Mouse (Mus musculus): ENCODE measurements at regions not wholly inside any gene's neighbourhood (a gene's known extent, or its start where the extent isn't known, plus 50 kb on each side); places are given as distances from the start of the nearest gene placed in this dataset.

GRCm38 (mm10) chr14:74066051-74066450, 405.0 kb downstream of the Gm21750 start:
- no peak for TF ChIP-seq GATA4 (IDR thresholded peaks at IDR 0.05; ENCODE audit: insufficient replicate concordance, low read length)

- no peak for TF ChIP-seq GATA4 (IDR thresholded peaks at IDR 0.05; ENCODE audit: insufficient replicate concordance, low read length)
Observed at GRCm38 (mm10) chr14:74093016-74093415, 432.0 kb downstream of the Gm21750 start.

GRCm38 (mm10) chr14:74099696-74100095, 438.7 kb downstream of the Gm21750 start:
- no peak for TF ChIP-seq GATA4 (IDR thresholded peaks at IDR 0.05; ENCODE audit: insufficient replicate concordance, low read length)

GRCm38 (mm10) chr14:74112603-74113002, 451.6 kb downstream of the Gm21750 start:
- no peak for TF ChIP-seq GATA4 (IDR thresholded peaks at IDR 0.05; ENCODE audit: insufficient replicate concordance, low read length)

- no peak for TF ChIP-seq GATA4 (IDR thresholded peaks at IDR 0.05; ENCODE audit: insufficient replicate concordance, low read length)
Observed at GRCm38 (mm10) chr14:74113116-74113515, 452.1 kb downstream of the Gm21750 start.

- no peak for TF ChIP-seq GATA4 (IDR thresholded peaks at IDR 0.05; ENCODE audit: insufficient replicate concordance, low read length)
Observed at GRCm38 (mm10) chr14:74113556-74113955, 452.5 kb downstream of the Gm21750 start.

GRCm38 (mm10) chr14:74117686-74118085, 456.7 kb downstream of the Gm21750 start:
- TF ChIP-seq GATA4 (IDR thresholded peaks at IDR 0.05; ENCODE audit: insufficient replicate concordance, low read length), result no peak

GRCm38 (mm10) chr14:74145202-74145700, 484.2 kb downstream of the Gm21750 start:
- no peak for TF ChIP-seq GATA4 (IDR thresholded peaks at IDR 0.05; ENCODE audit: insufficient replicate concordance, low read length)

GRCm38 (mm10) chr14:74166221-74166620, 474.4 kb upstream of the Htr2a start:
- no peak for TF ChIP-seq GATA4 (IDR thresholded peaks at IDR 0.05; ENCODE audit: insufficient replicate concordance, low read length)

GRCm38 (mm10) chr14:74169131-74169875, 471.3 kb upstream of the Htr2a start:
- no peak for TF ChIP-seq GATA4 (IDR thresholded peaks at IDR 0.05; ENCODE audit: insufficient replicate concordance, low read length)

- TF ChIP-seq GATA4 (IDR thresholded peaks at IDR 0.05; ENCODE audit: insufficient replicate concordance, low read length), result no peak
Observed at GRCm38 (mm10) chr14:74180066-74180465, 460.6 kb upstream of the Htr2a start.

GRCm38 (mm10) chr14:74182996-74183395, 457.6 kb upstream of the Htr2a start:
- TF ChIP-seq GATA4 (IDR thresholded peaks at IDR 0.05; ENCODE audit: insufficient replicate concordance, low read length), result no peak

GRCm38 (mm10) chr14:74201710-74202109, 438.9 kb upstream of the Htr2a start:
- TF ChIP-seq GATA4 (IDR thresholded peaks at IDR 0.05; ENCODE audit: insufficient replicate concordance, low read length), result no peak

- no peak for TF ChIP-seq GATA4 (IDR thresholded peaks at IDR 0.05; ENCODE audit: insufficient replicate concordance, low read length)
Observed at GRCm38 (mm10) chr14:74205011-74205410, 435.6 kb upstream of the Htr2a start.

- TF ChIP-seq GATA4 (IDR thresholded peaks at IDR 0.05; ENCODE audit: insufficient replicate concordance, low read length), result no peak
Observed at GRCm38 (mm10) chr14:74217914-74218446, 422.7 kb upstream of the Htr2a start.

GRCm38 (mm10) chr14:74219761-74220160, 420.9 kb upstream of the Htr2a start:
- no peak for TF ChIP-seq GATA4 (IDR thresholded peaks at IDR 0.05; ENCODE audit: insufficient replicate concordance, low read length)

- TF ChIP-seq GATA4 (IDR thresholded peaks at IDR 0.05; ENCODE audit: insufficient replicate concordance, low read length), result no peak
Observed at GRCm38 (mm10) chr14:74222093-74222492, 418.5 kb upstream of the Htr2a start.
